ENCODE assay signal across 11 mouse cellular contexts in genomic region chr9:16150046-16150445, GRCm38 (mm10).
"Had no signal": no experiment of that assay in that cellular context is flagged by ENCODE, and none has a peak within 500 bp of the region (broad histone marks: within the 10 kb centered on the region; RNA-seq: fewer than 3 reads in every experiment).

No protein-coding gene starts in this region.

- H3K4me3 ChIP-seq: intestine, embryonic 15.5 days; kidney, embryonic 15.5 days; left cerebral cortex, adult 2 months; limb, embryonic 10.5 days; liver, embryonic 15.5 days; neural tube, embryonic 12.5 days had no signal

- H3K27ac ChIP-seq: intestine, embryonic 15.5 days; kidney, embryonic 15.5 days; left cerebral cortex, adult 2 months; limb, embryonic 10.5 days; liver, embryonic 15.5 days; neural tube, embryonic 12.5 days; stomach, postnatal 0 days had no signal

- ATAC-seq: intestine, embryonic 15.5 days had no signal

- H3K9me3 ChIP-seq: intestine, embryonic 15.5 days; kidney, embryonic 15.5 days; limb, embryonic 10.5 days; liver, embryonic 15.5 days; neural tube, embryonic 12.5 days had no signal

- H3K4me2 ChIP-seq: intestine, embryonic 15.5 days; kidney, embryonic 15.5 days; liver, embryonic 11.5 days; liver, embryonic 15.5 days; neural tube, embryonic 12.5 days had no signal

- H3K4me1 ChIP-seq: intestine, embryonic 15.5 days; liver, embryonic 15.5 days had no signal

- H3K27me3 ChIP-seq: intestine, embryonic 15.5 days; kidney, embryonic 15.5 days; liver, embryonic 15.5 days; neural tube, embryonic 12.5 days had no signal

- DNase-seq: lung, adult 2 months; midbrain, embryonic 14.5 days; thymus, postnatal 4 days had no signal

- H3K36me3 ChIP-seq: intestine, embryonic 15.5 days; kidney, embryonic 15.5 days; limb, embryonic 10.5 days; liver, embryonic 15.5 days; neural tube, embryonic 12.5 days had no signal

- H3K9ac ChIP-seq: intestine, embryonic 15.5 days; kidney, embryonic 15.5 days; liver, embryonic 15.5 days; neural tube, embryonic 12.5 days had no signal
